Mouse (Mus musculus) forebrain, embryonic 16.5 days (tissue): ENCODE results near the gene Olfr1394. TPM values are rescaled to one million over a fixed set of nuclear protein-coding genes. Genes with fewer than 3 reads are reported as not detected.
A peak's percentile ranks its signal among the peaks of the same experiment; 100 is the strongest.

Experiments
- ATAC-seq: fragments of 200-750 bp; cut with Nextera tagmentation; 2 replicates; pipeline ENCODE4 v1.8.0; 2017; ENCODE audit warnings: mild to moderate bottlenecking, moderate library complexity
- H3K27ac ChIP-seq: fragments of 300-500 bp; sonication (generic); 2 replicates; pipeline ENCODE4 v1.5.1; 2014; ENCODE audit warnings: low read length, control low read depth
- H3K27me3 ChIP-seq: fragments of 300-500 bp; sonication (generic); replicated peaks from 2 replicates; pipeline ENCODE4 v1.6.1; 2014; ENCODE audit warnings: low read length; ENCODE audit not compliant: control insufficient read depth, insufficient read depth
- H3K36me3 ChIP-seq: fragments of 300-500 bp; sonication (generic); 2 replicates; pipeline ENCODE4 v1.6.1; 2014; ENCODE audit not compliant: control insufficient read depth, insufficient read depth
- H3K4me1 ChIP-seq: fragments of 300-500 bp; sonication (generic); replicated peaks from 2 replicates; pipeline ENCODE4 v1.6.1; 2014; ENCODE audit warnings: low read length; ENCODE audit not compliant: control insufficient read depth, insufficient read depth
- H3K4me2 ChIP-seq: fragments of 300-500 bp; sonication (generic); 2 replicates; pipeline ENCODE4 v1.6.1; 2014; ENCODE audit warnings: mild to moderate bottlenecking, low read length, control low read depth
- H3K4me3 ChIP-seq: fragments of 300-500 bp; sonication (generic); replicated peaks from 2 replicates; pipeline ENCODE4 v1.5.1; 2014; ENCODE audit warnings: mild to moderate bottlenecking, low read length, control low read depth
- H3K9ac ChIP-seq: fragments of 300-500 bp; sonication (generic); replicated peaks from 2 replicates; pipeline ENCODE4 v1.6.1; 2014; ENCODE audit warnings: low read depth, low read length, control low read depth
- H3K9me3 ChIP-seq: fragments of 300-500 bp; sonication (generic); 2 replicates; pipeline ENCODE4 v1.6.1; 2016; ENCODE audit warnings: low read length; ENCODE audit not compliant: control insufficient read depth
- WGBS: fragments of 180-500 bp; shearing (Covaris S2); extraction: QIAGEN DNeasy Blood & Tissue Kit; methylation state at CpG from one replicate; pipeline ENCODE4 v1.1.7; 2014; 5-methylcytosine and 5-hydroxymethylcytosine counted together
- polyA plus RNA-seq: library from polyadenylated mRNA; unstranded; fragments of >200 nt; fragmentation: Nextera tagmentation; extraction: Ambion mirVana; gene quantifications from 2 replicates; pipeline ENCODE4 v1.2.1, GENCODE M21; 2015

The Olfr1394 gene
- polyA plus RNA-seq, 1 experiment from 2014 or later = not detected

GRCm38 (mm10) chr11:49202523-49203061 lies 48.4 kb downstream of the Olfr1394 start:
- peak; percentile 19 for ATAC-seq
- H3K36me3 ChIP-seq = no peaks in the 10 kb centered on the region
- under 1% methylated on average over 10 of the region's 10 CpGs for WGBS

GRCm38 (mm10) chr11:49203129-49203768 lies 49.1 kb downstream of the Olfr1394 start, which contains the start of gene Zfp62:
Gene Zfp62, plus strand, starts transcription at chr11:49203292.
- Histone ChIP-seq H3K27ac (peak within 1 kb of the TSS; percentile 90), H3K36me3 (no peaks in the 10 kb centered on the region), H3K4me3 (peak within 1 kb of the TSS; percentile 74), H3K9ac (peak within 1 kb of the TSS; percentile 91), H3K27me3 (no peaks in the 10 kb centered on the region), H3K4me1 (peaks cover 20% of the 10 kb centered on the region), H3K9me3 (no peaks in the 10 kb centered on the region), H3K4me2 (peak within 1 kb of the TSS; percentile 93)
- 0% methylated on average over 45 of the region's 47 CpGs for WGBS
- peak; percentile 95 for ATAC-seq

More at GRCm38 (mm10) chr11:49202523-49203061, 48.4 kb downstream of the Olfr1394 start:
- peak overlapping the region; percentile 93 for H3K4me2 ChIP-seq
- peaks cover 20% of the 10 kb centered on the region for H3K4me1 ChIP-seq
- H3K9me3 ChIP-seq = no peaks in the 10 kb centered on the region
- H3K27ac ChIP-seq = peak overlapping the region; percentile 90
- H3K27me3 ChIP-seq = no peaks in the 10 kb centered on the region
- peak overlapping the region; percentile 91 for H3K9ac ChIP-seq
- H3K4me3 ChIP-seq = peak overlapping the region; percentile 74

- peak; percentile 68 for ATAC-seq
- H3K4me2 ChIP-seq = peak overlapping the region; percentile 93
- under 1% methylated on average over 24 of the region's 24 CpGs for WGBS
- H3K4me1 ChIP-seq = peaks cover 22% of the 10 kb centered on the region
- peak overlapping the region; percentile 91 for H3K9ac ChIP-seq
- H3K36me3 ChIP-seq = no peaks in the 10 kb centered on the region
- H3K27me3 ChIP-seq = no peaks in the 10 kb centered on the region
- H3K27ac ChIP-seq = peak overlapping the region; percentile 90
- peak overlapping the region; percentile 74 for H3K4me3 ChIP-seq
- no peaks in the 10 kb centered on the region for H3K9me3 ChIP-seq
Observed at GRCm38 (mm10) chr11:49203771-49204497, 49.8 kb downstream of the Olfr1394 start.

- Histone ChIP-seq H3K4me2 (peak overlapping the region; percentile 93; the same call in 1 of the 2 replicates), H3K9ac (no peak overlapping the region)
- 89% methylated on average over 6 of the region's 6 CpGs for WGBS
Observed at GRCm38 (mm10) chr11:49205080-49205590, 51.0 kb downstream of the Olfr1394 start.

GRCm38 (mm10) chr11:49207495-49207894 lies 53.3 kb downstream of the Olfr1394 start:
- Histone ChIP-seq H3K9ac (no peak overlapping the region), H3K36me3 (no peaks in the 10 kb centered on the region), H3K4me1 (peaks cover 19% of the 10 kb centered on the region), H3K27me3 (no peaks in the 10 kb centered on the region), H3K4me3 (no peak overlapping the region), H3K4me2 (no peak overlapping the region), H3K27ac (no peak overlapping the region), H3K9me3 (no peaks in the 10 kb centered on the region)
- 100% methylated on average over 1 of the region's 1 CpGs for WGBS
- no peak for ATAC-seq

More at GRCm38 (mm10) chr11:49205080-49205590, 51.0 kb downstream of the Olfr1394 start:
- Histone ChIP-seq H3K36me3 (no peaks in the 10 kb centered on the region), H3K27ac (no peak overlapping the region), H3K4me3 (no peak overlapping the region), H3K4me1 (peaks cover 25% of the 10 kb centered on the region), H3K27me3 (no peaks in the 10 kb centered on the region), H3K9me3 (no peaks in the 10 kb centered on the region)
- ATAC-seq = no peak

Other genes with a start within 250 kb of the Olfr1394 start
- 1.0 and 2.3 TPM in 2 replicates for gene Psme2b, start 208.2 kb upstream of the Olfr1394 start, polyA plus RNA-seq
- not detected in 2 replicates for gene Olfr56, start 175.5 kb upstream of the Olfr1394 start, polyA plus RNA-seq
- gene 9930111J21Rik1, start 175.0 kb upstream of the Olfr1394 start, polyA plus RNA-seq = 0.39 and 0.71 TPM in 2 replicates
- gene Gm12185, start 162.2 kb upstream of the Olfr1394 start, polyA plus RNA-seq = not detected in 2 replicates
- gene Tgtp1, start 160.2 kb upstream of the Olfr1394 start, polyA plus RNA-seq = not detected in 2 replicates
- 0.34 and 0.53 TPM in 2 replicates for gene 9930111J21Rik2, start 103.1 kb upstream of the Olfr1394 start, polyA plus RNA-seq
- not detected in 2 replicates for gene Tgtp2, start 90.2 kb upstream of the Olfr1394 start, polyA plus RNA-seq
- gene Ifi47, start 77.8 kb upstream of the Olfr1394 start, polyA plus RNA-seq = 0.56 and 0.81 TPM in 2 replicates
- not detected in 2 replicates for gene Olfr1396, start 39.5 kb upstream of the Olfr1394 start, polyA plus RNA-seq
- gene Olfr1395, start 12.1 kb upstream of the Olfr1394 start, polyA plus RNA-seq = not detected in 2 replicates
- not detected in 2 replicates for gene Btnl9, start 32.8 kb downstream of the Olfr1394 start, polyA plus RNA-seq
- 59.1 and 64.9 TPM in 2 replicates for gene Zfp62, start 48.9 kb downstream of the Olfr1394 start, polyA plus RNA-seq
- gene Mgat1, start 89.8 kb downstream of the Olfr1394 start, polyA plus RNA-seq = 28.0 and 31.8 TPM in 2 replicates
- gene Olfr1393, start 123.9 kb downstream of the Olfr1394 start, polyA plus RNA-seq = not detected in 2 replicates
- not detected in 2 replicates for gene Olfr1392, start 130.9 kb downstream of the Olfr1394 start, polyA plus RNA-seq
- not detected in 2 replicates for gene Olfr10, start 150.4 kb downstream of the Olfr1394 start, polyA plus RNA-seq
- gene Olfr1391, start 168.4 kb downstream of the Olfr1394 start, polyA plus RNA-seq = not detected in 2 replicates
- gene Olfr1390, start 180.8 kb downstream of the Olfr1394 start, polyA plus RNA-seq = not detected in 2 replicates